Mouse (Mus musculus) spleen, embryonic (tissue): ENCODE measurements around the gene Plxnc1.

Experiments
- CTCF ChIA-PET: fragments of 350-600 bp; sonication (Branson Sonifier 250); formaldehyde crosslinking; loops from one replicate; lab custom pipeline; 2022; lab: Charles Lee

Gene Plxnc1

DNA sequence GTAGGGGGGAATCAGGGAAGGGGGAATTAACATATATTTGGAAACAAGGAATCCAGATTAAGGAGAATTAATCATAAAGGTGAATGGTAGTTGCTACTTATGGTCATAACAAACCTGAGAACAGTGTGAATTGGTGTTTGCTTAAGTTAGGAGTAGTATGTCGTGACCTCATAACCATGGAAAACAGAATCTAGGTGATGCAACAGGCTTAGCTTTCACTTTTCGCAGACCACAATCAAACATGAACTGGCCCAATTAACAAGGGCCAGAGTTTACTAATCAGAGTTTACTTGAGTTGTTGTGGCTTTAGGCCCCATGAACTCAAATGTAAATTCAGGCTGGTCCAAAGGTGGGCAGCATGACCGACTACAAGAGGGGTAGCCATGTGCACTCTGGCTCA is 150.7 kb downstream of the Plxnc1 start:
- CTCF ChIA-PET = interaction anchor here (1.0 kb wide), 1 partner anchor 18 kb away, joined by 3 read pairs; no protein-coding TSS in a partner anchor

GRCm38 (mm10) chr10:94789205-94789604 is 155.4 kb downstream of the Plxnc1 start:
- CTCF ChIA-PET = no interaction called here

DNA sequence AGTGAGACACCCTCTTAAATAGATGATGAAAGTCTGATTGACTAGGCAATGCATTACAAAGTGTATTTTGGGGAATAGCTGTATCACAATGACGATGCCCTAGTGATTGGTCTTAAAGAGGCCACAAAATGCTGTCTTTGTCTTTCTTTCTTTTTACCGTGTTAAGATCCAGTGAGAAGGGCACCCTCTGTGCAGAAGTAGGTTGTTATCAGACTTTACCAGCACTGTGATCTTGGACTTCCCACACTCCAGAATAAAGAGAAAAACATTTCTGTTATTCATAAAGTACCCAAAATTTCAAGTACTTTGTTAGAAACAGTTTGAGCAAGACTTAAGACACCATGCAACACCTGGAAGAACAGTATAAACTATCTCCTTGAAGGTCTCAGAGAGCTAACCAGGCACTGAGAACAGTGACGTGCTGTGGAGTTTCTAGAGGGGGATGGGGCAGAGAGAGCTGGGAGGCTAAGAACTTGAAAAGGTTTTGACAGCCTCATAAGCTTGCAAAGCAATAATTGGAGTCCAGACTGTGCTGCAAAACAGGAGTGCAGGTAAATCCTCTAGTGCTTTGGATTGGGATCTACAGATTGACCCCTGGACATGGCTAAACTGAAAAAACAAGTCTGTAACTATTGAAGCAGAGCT is 163.9 kb downstream of the Plxnc1 start:
- CTCF ChIA-PET = no interaction called here

DNA sequence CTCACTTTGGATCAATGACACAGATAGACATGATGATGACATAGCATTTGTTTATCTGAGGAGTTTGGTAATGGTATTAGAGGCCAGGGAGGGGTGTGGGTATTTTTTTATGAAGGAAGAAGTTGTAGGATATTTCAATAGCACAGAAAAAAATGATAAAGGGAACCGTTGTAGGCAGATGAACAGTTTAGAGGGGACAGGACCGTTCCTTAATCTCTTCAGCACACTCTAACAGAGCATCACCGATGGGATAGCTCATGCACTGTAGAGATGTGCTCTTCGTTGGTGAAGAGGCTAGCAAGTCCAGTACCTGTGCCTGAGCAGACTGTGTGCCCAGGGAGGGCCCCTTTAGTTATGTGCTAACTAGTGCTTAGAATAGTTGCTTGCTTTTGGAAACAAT is 165.3 kb downstream of the Plxnc1 start:
- CTCF ChIA-PET = no interaction called here

GRCm38 (mm10) chr10:94777576-94777975 is 167.1 kb downstream of the Plxnc1 start:
- CTCF ChIA-PET = no interaction called here

DNA sequence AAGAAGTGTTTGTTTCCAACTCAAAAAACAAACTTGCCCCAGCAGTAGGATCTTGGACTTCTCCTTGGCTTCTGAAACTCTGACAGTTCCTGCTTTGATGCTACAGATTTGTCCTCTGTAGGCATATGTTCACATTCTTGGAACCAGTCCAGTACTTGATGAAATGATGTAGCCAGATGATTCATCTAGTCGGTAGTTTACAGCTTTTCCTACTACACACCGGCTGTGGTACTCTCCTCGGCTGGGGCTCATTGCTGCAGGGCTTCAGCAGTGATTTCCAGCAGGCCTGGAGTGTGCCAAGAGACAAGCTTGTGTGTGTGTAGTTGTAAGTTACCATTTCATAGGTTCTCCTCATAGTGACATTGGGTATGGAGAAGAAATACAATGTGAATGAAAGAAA is 173.1 kb downstream of the Plxnc1 start:
- CTCF ChIA-PET = no interaction called here

DNA sequence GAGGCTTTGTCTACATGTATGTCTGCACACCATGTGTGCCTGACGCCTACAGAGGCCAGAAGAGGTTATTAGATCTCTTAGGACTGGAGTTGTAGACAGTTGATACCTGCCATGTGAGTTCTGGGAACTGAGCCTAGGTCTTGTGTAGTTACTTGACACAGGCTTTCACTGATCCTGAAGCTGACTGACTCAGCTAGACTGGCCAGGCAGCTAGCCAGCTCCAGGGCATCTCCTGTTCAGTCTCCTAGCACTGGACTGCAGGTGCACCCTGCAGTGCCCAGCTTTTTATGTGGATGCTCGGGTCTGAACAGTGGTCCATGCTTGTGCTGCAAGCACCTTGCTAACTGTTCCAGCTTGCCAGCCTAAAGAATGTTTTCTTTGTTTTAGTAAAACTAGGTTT is 197.6 kb downstream of the Plxnc1 start:
- CTCF ChIA-PET = no interaction called here

DNA sequence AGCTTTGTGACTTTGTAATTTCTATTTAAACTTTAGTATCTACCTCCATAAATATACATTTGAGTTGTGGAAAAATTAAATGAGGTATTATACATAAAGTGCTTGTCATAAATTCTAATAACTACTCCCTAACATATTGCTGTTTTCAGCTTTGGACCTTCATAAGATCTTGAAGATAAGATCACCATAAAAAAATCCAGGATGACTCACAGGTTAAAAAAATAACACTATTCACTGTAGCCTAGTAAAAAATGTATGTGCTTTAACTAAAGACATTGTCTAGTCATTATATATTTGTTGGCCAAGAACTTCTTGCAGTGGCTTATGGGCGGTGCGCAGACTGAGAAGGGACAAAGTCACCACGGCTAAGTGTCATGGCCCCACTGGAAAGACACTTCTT is 203.2 kb downstream of the Plxnc1 start:
- CTCF ChIA-PET = no interaction called here
